Mouse (Mus musculus) gastrocnemius, postnatal 25 days (tissue): Measurements from ENCODE around the gene Srrm3. TPM values are rescaled to one million over a fixed set of nuclear protein-coding genes. Genes with fewer than 3 reads are reported as not detected.

Experiments used
- DNase-seq: peaks from one replicate; pipeline ENCODE4 v3.0.0; 2022
- long read RNA-seq, 2 experiments: library from polyadenylated mRNA; stranded (forward); transcript quantifications; one replicate each; pipeline ENCODE4 v2.0.0; 2021
- total RNA-seq, 2 experiments: library from RNA; stranded (reverse); gene quantifications; 1 replicate in 1 of 2; 2 replicates in 1 of 2; pipeline ENCODE4 v1.2.3; 2021

The Srrm3 gene
- total RNA-seq, result under 1 TPM; 0.08 to 0.21 TPM
- long read RNA-seq, experiment 1, result 0 reads
- long read RNA-seq, experiment 2, result 0 reads

DNA sequence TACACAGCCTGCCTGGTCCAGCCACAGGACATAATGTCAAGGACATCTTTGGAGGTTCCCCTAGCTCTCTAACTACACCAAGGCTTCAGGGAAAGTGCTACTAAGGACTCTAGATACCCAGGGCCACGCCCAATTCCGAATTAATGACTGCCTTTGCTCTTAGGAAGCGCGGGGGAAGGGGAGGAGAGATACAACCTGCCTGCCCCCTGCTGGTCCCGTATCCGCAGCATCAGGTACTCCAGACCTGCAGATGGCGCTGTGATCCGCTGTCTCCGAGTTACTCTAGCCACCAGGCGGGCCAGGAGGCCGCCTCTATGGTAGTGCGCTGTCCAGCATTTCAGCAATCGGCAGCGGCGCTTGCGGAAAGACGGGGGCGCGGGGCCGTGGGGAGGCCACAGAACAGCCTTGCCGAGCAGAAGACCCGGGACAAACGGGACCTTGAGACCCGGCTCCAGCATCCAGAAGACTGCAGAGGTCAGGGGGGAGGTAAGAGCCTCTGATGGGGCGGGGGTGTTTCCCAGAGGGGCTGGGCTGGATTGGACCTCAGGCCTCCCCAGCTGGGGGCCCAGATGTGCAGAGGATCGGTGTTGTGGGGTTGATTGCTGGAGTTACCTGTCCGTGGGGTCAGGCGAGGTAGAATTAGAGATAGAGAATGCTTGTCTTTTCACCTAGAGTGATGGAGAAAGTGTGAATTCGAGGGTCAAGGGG lies at the start of gene Srrm3:
TSS of gene Srrm3 (plus strand) at position 336 of the 708 bp plus-strand sequence.
- DNase-seq, result peak; percentile 82

DNA sequence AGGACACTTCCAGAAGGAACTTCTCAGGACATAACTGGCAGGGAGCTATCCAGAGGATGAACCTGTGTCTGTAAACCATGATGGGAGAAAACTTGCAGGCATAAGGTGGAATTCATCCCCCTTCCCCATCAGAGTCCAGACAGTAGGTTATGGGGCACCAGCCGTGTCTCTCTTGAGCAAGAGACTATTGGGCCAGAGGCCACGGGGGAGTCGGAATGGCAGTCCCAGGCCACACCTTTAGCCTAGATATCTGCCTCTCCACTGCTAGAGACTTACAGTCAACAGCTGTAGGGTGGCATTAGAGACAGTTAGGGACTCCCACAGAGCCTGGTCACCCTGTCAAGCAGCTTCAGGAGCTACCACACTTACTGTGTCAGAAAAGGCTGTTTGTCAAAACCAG lies 44.8 kb upstream of the Srrm3 start:
- DNase-seq, result no peak

DNA sequence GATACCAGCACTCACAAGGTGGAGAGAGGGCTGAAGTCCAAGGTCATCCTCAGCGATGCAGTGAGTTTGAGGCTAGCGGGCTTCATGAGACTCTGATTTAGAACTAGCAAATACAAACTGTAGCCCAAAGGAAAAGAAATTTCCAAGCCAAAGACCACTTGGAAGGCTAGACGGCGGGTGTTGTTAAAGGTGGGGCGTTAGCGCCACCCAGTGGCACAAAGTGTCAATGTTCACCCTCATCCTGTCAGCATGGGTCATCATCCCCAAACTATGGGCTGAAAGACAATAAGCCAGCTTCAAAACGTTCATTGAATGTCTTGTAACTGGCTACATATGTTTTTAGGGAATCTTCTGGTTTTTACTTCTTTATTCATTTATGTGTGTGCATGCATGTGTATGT lies 43.2 kb upstream of the Srrm3 start:
- no peak for DNase-seq

DNA sequence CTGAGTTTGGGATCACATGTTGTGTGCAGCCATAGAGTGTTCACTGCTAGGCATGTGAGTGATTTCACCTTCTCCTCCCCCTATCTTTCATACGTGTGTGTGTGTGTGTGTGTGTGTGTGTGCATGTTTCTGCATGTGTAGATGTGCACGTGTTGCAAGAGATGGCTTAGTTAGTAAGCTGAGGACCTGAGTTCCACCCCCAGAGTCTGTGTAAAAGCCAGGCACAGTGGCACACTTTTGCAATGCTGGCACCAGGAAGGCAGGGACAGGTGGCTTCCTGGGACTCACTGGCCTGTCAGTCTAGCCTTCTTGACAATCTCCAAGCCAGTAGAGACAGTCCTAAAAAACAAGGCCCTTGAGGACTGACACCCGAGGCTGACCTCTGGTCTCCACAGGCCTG lies 41.7 kb upstream of the Srrm3 start:
- no peak for DNase-seq

DNA sequence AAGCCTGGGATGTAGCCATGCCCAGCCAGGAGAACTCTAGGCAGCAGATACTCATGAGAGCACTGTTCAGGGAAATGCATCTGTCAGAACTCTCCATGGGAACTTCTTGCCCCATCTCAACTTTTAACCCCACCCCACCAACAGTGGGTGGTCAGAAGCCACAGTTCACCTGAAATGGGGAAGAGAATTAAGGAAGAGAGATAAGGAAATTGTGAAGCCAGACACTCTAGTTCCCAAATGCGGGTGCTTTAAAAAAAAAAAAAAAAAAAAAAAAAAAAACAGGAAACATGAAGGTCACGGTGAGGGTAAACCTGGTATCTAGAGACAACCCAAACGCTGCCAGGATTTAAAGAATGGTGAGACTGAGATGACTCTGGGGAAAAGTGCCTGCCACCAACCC lies 34.2 kb upstream of the Srrm3 start:
- no peak for DNase-seq

DNA sequence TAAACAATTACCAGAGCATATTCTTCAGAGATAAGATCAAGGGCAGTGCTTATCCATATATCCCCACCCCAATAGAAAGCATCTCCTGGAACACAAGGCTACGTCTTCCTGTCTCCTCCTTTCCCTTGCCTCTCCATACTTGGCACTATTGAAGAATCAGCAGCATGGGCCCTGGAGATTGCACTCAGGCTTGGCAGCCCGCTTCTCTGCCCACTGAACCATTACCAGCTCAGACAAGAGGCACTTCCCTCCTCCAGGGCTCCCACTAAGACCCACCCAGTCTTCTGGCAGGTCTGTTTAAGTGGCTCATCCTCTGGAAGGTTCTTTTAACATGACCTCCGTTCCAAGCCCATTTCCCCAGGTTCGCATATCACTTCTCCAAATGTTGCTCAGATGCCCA lies 30.1 kb upstream of the Srrm3 start:
- DNase-seq, result no peak

DNA sequence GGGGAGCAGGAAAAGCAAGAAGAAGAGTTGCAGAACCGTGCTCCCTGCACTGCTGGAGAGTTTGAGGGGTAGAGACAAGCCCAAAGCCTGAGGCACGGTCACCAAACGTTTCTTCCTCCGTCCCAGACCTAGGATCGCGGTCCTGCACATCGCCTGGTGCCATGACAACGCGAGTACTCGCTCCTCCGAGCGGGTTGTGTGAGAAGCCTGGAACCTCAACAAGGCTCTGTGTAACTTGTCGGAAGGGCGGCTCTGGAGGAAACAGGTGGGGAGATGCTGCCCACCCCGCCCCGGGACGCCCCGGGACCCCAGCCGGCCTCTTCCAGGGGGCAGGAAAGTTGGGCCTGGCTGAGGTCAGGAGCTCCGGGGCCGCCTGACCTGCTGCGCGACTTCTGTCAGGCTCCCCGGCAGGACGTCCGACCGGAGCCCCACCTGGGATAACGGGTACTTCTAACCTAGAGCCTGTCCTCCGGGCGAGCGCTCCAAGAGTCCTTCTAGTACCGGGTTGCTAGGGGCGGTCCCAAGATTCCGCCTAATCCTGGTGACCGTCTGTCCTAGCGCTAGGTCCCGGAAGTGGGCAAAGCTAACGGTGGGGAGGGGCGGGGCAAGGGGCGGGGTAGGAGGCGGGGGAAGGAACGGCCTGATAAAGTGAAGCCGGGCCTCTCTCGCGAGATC lies 28.8 kb upstream of the Srrm3 start, which contains the start of gene Styxl1:
TSS of gene Styxl1 (minus strand) at position 590 of the 675 bp plus-strand sequence.
- DNase-seq, result no peak

DNA sequence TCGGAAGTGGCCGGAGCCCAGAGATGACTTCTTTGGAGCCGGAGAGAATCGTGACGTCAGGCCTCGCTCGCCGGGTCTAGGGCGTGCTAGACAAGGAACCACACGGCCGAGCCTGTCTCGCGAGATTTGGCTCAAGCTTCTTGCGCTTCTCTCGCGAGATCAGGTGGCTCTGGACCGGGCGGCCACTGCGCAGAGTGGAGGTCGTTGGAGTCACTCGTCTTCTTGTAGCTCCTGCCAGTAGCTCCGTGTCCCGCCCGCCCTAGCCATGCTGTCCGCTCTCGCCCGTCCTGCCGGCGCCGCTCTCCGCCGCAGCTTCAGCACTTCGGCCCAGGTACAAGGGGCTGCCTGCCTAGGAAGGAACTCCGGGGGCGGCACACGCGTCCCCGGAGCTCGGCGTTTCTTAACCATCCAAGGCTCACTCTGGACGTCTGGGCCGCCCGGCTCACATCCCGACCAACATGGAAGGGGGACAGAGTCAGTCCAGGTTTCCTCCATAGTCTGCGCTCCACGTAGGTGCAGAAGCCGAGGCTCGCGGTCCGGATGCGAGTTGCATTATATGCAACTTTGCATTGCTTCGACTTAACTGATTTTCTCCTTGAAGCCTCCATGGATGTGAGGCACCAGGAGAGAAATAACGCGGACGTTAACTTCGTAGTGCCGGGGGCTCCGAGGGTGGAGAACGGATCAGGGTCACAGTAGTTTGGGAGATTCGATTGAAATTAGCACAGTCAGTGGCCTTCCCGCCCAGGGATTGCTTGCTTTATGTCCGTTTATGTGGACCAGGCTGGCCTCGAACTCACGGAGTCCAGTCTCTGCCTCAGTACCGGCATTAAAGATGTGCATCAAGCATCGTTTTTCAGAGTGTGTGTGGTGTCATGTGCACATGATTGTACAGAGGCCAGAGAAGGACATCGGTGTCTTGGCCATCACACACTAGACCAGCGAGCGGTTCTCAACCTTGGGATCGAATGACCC lies 27.9 kb upstream of the Srrm3 start, which contains the start of gene Mdh2:
TSS of gene Mdh2 (plus strand) at position 10 of the 975 bp plus-strand sequence.
- peak; percentile 99 for DNase-seq

DNA sequence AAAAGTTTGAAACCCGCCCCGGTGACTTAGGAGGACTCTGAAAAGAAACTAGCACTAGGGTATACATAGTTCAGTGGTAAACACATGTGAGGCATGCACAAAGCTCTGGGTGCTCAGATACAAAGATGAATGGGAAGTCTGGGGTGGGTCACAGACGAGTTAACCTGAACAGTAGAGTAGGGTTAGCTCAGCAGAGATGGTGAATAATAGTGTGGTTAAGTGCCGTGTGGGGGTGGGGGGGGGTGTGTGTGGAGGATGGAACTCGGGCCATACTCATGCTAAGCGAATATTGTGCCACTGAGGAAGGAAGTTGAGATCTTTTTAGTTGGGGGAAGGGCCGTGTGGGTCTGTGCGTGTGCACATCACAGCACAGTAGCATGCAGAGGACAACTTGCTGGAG lies 26.4 kb upstream of the Srrm3 start:
- no peak for DNase-seq

DNA sequence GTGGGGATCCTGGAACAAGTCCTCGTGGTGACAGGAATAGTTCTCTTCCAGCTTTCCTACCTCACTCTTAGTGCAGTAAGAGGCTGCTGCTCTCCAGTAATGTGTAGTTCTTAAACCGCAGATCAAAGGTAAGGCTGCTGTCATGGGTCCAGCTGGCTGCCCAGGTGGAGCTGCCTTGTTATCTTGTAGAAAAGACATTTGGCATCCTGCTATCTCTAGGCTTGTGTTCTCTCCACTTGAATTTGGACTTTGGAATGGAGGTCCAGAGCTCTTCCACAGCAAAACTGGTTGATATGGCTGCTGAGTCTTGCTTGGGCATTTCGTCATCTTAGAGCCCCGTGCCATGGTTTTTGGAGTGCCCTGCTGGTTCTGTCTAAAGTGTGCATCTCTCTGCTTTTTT lies 23.8 kb upstream of the Srrm3 start:
- no peak for DNase-seq

DNA sequence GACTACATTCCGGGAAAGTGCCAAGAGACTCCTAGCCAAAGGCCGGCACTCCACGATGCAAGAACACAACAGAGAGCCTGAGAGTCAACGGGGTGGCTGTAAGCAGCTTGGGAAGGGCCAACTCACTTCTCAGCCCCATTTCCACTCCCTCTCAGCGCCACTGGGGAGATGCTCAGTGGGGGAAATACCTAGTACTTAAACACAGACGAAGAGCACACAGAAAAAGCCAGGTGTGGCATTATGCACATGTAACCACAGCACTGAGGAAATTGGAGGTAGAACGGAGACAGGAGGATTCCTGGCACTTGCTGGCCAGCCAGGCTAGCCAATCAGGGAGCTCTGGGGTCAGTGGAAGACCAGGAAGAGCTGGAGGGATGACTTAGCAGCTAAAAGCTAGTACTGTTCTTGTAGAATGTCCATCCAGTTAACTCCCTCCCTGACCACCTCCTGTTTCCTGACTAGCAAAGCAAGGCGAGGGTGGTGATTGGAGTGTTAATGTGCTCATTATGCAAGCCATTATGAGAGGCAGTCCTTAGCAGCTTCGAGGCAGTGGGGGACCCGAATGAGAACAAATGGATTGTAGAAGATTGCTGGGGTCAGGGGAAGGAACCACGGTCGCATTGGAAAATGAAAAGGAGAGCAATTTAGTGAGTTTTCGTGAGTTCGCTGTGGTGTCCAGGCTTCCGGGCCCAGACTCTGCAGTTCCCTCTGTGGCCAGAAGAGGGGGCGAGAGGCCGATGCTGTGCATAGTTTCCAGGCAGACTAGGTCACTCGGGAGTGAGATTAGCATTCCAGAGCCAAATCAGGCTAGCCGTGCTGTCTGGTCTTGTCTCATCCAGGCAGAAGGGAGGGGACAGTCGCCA lies 12.5 kb upstream of the Srrm3 start:
- DNase-seq, result peak; percentile 69

DNA sequence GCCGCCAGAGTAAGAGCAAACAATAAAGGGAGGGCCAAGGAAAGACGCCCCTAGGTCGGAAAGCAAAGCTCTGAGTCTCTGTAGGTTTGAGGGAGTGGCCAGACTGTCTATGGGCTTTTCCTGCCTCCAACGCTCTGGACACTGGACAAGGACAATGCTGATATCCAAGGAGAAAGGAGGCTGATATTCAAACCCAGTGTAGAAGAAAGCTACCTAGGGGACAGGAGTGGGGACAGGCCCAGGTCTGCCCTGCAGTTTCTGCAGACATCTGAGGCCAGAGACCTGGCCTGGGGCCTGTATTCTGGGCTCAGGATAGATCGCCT lies 11.9 kb upstream of the Srrm3 start:
- no peak for DNase-seq

DNA sequence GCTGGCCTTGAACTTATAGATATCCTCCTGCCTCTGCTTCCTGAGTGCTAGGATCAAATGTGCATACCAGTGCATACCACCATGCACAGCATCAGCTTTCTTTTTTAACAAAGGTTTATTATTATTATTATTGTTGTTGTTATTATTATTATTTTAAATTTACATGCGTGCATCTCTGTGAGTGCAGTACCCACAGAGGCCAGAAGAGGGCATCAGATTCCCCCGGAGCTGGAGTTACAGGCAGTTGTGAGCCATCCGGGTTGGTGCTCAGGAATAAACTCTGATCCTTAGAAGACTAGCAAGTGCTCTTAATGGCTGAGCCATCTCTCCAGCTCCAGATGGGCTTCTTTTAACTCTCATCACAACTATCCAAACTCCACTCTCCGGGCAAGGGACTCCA lies 6.9 kb upstream of the Srrm3 start:
- no peak for DNase-seq

DNA sequence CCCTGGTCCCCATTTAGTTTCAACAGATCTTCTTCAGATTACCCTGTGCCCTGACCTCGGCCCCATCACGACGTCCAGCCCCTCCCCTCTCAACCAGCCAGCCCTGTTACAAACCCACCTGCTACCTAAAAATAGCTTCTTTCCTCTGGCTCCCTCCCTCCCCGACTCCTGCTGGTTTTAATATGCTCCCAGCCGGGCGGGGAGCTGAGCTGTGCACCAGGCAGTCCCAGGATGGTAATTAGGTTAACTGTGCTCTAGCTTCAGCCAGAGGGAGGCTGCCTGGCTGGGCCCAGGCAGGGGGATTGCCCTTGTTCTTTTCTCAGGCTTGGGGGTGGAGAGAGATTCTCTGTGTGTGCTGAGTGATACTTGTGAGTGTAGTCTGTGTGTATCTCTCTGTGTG lies 5.8 kb upstream of the Srrm3 start:
- no peak for DNase-seq

DNA sequence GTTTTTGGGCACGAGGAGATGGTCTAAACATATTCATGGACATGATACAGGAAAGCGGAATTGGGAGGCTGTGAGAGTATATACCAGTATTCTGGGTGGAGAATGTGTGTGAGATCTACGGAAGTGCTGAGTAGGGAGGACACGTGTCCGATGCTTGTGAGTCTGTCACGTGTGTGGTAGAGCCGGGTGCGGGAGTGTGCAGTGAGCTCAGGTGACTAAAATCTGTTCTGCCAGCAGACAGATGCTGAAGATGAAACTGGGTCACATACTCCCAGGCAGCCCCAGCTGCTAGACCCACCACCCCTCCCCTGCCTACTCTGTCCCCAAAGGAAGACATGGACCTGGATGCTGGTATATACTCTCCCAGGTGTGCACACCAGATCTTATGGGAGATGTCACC lies 4.0 kb upstream of the Srrm3 start:
- DNase-seq, result no peak

DNA sequence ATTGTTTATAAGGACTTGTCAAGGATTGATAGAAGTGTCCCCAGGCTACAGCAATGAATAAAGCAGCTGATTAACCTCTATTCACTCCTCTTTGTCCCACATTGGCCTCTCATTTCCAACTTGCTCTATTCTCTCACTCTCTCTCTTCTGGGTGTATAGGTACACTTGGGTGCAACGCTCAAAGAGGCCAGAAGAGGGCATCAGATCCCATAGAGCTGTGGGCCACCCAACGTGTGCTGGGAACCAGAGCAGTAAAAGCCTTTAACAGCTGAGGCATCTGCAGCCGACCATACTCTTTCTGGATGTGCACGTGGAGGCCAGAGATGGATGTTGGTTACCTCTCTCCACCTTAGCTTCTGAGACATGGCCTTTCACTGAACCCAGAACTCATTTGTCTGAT lies 3.6 kb upstream of the Srrm3 start:
- DNase-seq, result no peak

DNA sequence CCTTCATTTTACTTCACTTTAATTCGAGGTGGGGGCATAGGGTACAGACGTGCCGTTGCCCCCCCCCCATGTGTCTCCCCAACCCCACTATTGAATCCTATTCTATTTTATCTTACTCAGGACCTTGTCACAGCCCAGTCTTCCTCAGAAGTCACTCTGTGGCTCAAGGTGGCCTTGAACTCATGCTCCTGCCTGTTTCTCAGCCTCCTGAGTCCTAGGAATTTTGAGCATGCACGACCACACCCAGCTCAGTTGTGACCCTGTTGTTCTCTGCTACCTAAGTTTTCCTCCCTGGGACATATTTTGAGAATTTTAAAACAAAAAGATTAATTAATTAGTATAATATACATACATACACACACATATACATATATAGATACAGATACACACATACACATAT lies 3.0 kb upstream of the Srrm3 start:
- no peak for DNase-seq

DNA sequence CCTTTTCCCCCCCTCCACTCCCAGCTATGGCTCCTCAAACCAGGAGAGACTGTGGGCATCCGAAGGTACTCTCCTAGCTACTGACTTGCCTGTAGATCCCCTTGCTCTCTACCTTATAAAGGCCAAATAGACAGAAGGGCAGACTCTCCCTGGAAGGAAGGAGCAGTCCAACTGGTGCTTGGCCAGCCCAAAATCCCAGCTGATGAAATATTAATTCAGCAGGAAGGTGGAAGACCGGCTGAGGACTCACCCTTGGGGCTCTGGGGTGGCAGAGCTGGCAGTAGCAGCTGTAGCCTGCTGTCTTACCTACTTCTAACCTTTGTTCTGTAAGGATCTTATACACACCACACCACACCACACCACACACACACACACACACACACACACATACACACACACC lies 2.0 kb upstream of the Srrm3 start:
- no peak for DNase-seq

DNA sequence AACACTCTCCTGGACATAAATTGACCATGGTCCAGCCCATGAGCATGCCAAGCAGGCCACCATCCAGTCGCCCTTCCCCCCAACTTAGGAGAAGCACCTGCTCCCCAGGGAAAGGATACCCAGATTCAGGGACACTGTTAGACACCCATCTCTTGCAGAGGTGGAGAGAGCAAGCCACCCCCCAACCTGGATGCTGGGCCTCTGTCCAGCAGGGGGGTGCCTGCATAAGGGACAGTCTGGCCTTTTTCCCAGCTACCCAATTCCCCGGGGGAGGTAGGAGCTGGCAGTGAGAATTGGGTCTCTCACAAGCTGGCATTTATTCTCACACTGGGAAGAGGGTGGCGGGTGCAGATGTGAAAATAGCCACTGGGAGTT lies 560 bp downstream of the Srrm3 start:
- DNase-seq, result no peak

DNA sequence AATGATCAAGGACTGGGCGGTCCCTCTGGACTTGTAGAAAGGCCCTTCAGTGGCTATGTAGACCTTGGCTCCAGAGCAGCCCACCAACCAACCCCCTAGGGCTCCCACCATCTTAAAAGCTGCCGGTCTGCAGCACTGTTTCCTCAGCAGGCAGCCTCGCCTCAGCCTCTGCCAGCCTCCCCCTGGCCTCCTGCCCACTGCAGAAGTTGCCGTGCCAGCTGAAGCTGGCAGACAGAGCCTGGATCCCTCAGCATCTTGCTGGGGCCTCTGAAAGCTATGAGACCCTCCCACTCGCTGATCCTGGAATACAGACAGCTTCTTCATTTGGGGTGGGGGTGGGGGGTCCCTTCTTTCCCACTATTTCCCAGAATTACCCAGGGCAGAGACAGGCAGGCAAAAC lies 6.3 kb downstream of the Srrm3 start:
- DNase-seq, result no peak

DNA sequence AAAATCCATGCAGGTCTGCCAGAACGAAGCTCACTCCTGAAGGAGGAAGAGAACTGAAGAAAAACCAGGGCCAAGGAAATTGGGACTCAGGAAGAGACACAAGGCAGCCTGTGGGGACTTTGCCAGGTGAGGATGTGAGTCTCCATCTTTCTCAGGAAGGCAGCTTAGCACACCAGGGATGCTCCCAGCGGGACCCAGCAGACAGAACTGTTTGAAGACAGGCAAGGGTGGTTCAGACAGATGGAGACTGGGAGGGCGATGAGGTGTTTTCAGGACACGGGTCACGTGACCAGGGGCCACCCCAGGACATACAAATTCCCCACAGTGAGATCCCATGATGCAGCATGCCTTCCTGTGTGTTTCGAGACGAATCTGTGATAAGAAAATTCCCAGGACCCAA lies 11.8 kb downstream of the Srrm3 start:
- no peak for DNase-seq
